Mouse (Mus musculus) hindbrain, embryonic 12.5 days (tissue): ENCODE measurements around the gene Scrn3. TPM values are rescaled to one million over a fixed set of nuclear protein-coding genes. Genes with fewer than 3 reads are reported as not detected.

Experiments used
- ATAC-seq: fragments of 200-750 bp; cut with Nextera tagmentation; 2 replicates; pipeline ENCODE4 v1.8.0; 2017; ENCODE audit warnings: moderate TSS enrichment; ENCODE audit not compliant: low FRiP score
- H3K27ac ChIP-seq: fragments of 300-500 bp; sonication (generic); 2 replicates; pipeline ENCODE4 v1.5.1; 2016; ENCODE audit warnings: mild to moderate bottlenecking
- H3K27me3 ChIP-seq: fragments of 300-500 bp; sonication (generic); 2 replicates; pipeline ENCODE4 v1.6.1; 2016; ENCODE audit warnings: mild to moderate bottlenecking
- H3K36me3 ChIP-seq: fragments of 300-500 bp; sonication (generic); 2 replicates; pipeline ENCODE4 v1.6.1; 2016; ENCODE audit warnings: mild to moderate bottlenecking
- H3K4me1 ChIP-seq: fragments of 300-500 bp; sonication (generic); 2 replicates; pipeline ENCODE4 v1.6.1; 2016
- H3K4me2 ChIP-seq: fragments of 300-500 bp; sonication (generic); replicated peaks from 2 replicates; pipeline ENCODE4 v1.6.1; 2016; ENCODE audit warnings: mild to moderate bottlenecking
- H3K4me3 ChIP-seq: fragments of 300-500 bp; sonication (generic); 2 replicates; pipeline ENCODE4 v1.5.1; 2016; ENCODE audit warnings: mild to moderate bottlenecking
- H3K9ac ChIP-seq: fragments of 300-500 bp; sonication (generic); 2 replicates; pipeline ENCODE4 v1.6.1; 2016; ENCODE audit warnings: mild to moderate bottlenecking, moderate library complexity
- H3K9me3 ChIP-seq: fragments of 300-500 bp; sonication (generic); replicated peaks from 2 replicates; pipeline ENCODE4 v1.6.1; 2016; ENCODE audit warnings: mild to moderate bottlenecking
- WGBS: fragments of 180-500 bp; shearing (Covaris S2); methylation state at CpG from one replicate; pipeline ENCODE4 v1.1.7; 2016; 5-methylcytosine and 5-hydroxymethylcytosine counted together
- polyA plus RNA-seq: library from polyadenylated mRNA; unstranded; fragments of >200 nt; fragmentation: Nextera tagmentation; extraction: Ambion mirVana; gene quantifications from 2 replicates; pipeline ENCODE4 v1.2.1, GENCODE M21; 2016

Gene Scrn3
- polyA plus RNA-seq, 1 experiment from 2014 or later, result 13.2 TPM

DNA sequence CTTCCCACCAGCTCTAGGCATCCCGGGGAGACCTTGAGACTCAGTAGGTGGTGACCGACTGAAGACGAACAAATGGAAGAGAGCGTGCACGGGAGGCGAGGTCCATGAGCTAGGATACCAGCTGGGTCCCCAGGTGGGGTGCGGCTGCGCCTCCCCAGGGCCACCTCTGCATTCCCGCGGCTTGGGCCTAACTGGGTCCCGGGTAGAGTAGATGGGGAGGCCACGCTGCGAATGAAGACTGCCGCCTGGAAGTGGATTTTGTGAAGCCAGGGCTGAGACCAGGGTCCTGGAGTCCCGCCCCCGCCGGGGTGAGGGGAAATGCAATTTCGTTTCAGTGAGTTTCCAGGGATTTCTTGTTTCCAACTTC lies 34.7 kb upstream of the Scrn3 start:
- ATAC-seq, result no peak

DNA sequence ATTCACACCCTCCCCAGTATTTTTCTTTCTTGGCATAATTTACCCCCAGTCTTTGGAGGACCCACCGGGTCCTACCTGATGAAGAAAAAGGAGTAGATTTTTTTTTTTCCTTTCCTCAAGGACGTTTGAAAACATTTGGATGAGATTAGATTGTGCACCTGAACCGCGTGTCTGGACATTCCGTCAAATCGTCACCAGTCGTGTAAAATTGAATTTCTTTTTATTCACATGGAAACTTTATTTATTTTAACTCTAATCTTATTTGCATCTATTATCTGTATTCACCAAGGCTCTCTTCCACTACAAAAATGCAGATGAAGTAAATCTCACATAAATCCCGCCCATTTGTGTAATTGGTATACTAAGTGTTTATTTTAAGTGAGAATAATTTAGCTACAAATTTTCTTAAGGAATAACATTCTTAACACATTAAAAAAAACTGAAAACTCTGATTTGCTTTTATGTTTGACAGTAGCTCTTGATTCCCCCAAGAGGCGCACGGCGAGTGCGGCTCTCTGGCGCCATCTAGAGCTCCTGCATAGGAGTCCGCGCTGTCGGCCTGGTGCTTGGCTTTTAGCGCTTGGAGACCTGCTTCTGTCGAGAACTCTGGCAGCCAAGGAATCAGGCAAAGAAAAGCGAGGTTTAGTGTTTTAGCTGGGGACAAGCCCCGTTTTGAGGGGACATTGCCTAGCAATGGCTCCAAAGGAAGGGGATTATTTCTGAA lies 34.1 kb upstream of the Scrn3 start:
- 0 out of 2 replicates have a peak, but pooled peaks have one; percentile 53 for ATAC-seq

More for the DNA sequence above, 34.7 kb upstream of the Scrn3 start:
- WGBS, result 0% methylated on average over 18 of the region's 18 CpGs
- Histone ChIP-seq H3K36me3 (no peaks in the 10 kb centered on the region), H3K27me3 (peaks cover 65% of the 10 kb centered on the region), H3K4me2 (peak overlapping the region; percentile 46), H3K4me3 (peak overlapping the region; percentile 29), H3K9me3 (no peaks in the 10 kb centered on the region), H3K9ac (peak overlapping the region; percentile 48), H3K27ac (peak overlapping the region; percentile 14), H3K4me1 (peaks cover 48% of the 10 kb centered on the region)

DNA sequence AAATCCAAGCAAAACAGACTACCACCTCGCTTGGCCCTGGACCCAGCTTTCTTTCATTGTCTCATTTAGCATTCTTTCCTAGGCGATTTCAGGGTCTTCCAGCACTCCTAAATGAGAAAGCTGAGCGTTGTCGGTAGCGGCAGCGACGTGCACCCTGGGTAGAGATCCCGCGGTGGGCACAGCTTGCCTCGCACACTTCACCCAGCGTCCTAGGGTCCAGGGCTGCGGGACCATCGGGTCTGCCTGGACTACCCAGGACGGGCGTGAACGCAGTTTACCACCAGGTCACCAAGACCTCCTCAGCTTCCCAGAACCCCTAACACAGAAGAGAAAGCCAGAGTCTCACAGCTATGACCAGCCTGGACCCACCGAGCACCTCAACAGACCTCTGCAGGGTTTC lies 33.5 kb upstream of the Scrn3 start:
- Histone ChIP-seq H3K4me3 (peak overlapping the region; percentile 23), H3K36me3 (no peaks in the 10 kb centered on the region), H3K4me1 (peaks cover 36% of the 10 kb centered on the region), H3K27me3 (peaks cover 53% of the 10 kb centered on the region), H3K4me2 (peak overlapping the region; percentile 49), H3K9me3 (no peaks in the 10 kb centered on the region), H3K27ac (peak overlapping the region; percentile 18; the same call in 1 of the 2 replicates), H3K9ac (0 out of 2 replicates have a peak overlapping the region, but pooled peaks have one; percentile 0)
- WGBS, result 0% methylated on average over 17 of the region's 17 CpGs
- peak; percentile 46 for ATAC-seq

More for the DNA sequence above, 34.1 kb upstream of the Scrn3 start:
- H3K9me3 ChIP-seq, result no peaks in the 10 kb centered on the region
- 0 out of 2 replicates have a peak overlapping the region, but pooled peaks have one; percentile 0 for H3K9ac ChIP-seq
- peak overlapping the region; percentile 49 for H3K4me2 ChIP-seq
- H3K4me1 ChIP-seq, result peaks cover 42% of the 10 kb centered on the region
- H3K27me3 ChIP-seq, result peaks cover 59% of the 10 kb centered on the region
- WGBS, result 2% methylated on average over 20 of the region's 20 CpGs
- H3K27ac ChIP-seq, result 0 out of 2 replicates have a peak overlapping the region, but pooled peaks have one; percentile 18
- peak overlapping the region; percentile 29; the same call in 1 of the 2 replicates for H3K4me3 ChIP-seq
- no peaks in the 10 kb centered on the region for H3K36me3 ChIP-seq

DNA sequence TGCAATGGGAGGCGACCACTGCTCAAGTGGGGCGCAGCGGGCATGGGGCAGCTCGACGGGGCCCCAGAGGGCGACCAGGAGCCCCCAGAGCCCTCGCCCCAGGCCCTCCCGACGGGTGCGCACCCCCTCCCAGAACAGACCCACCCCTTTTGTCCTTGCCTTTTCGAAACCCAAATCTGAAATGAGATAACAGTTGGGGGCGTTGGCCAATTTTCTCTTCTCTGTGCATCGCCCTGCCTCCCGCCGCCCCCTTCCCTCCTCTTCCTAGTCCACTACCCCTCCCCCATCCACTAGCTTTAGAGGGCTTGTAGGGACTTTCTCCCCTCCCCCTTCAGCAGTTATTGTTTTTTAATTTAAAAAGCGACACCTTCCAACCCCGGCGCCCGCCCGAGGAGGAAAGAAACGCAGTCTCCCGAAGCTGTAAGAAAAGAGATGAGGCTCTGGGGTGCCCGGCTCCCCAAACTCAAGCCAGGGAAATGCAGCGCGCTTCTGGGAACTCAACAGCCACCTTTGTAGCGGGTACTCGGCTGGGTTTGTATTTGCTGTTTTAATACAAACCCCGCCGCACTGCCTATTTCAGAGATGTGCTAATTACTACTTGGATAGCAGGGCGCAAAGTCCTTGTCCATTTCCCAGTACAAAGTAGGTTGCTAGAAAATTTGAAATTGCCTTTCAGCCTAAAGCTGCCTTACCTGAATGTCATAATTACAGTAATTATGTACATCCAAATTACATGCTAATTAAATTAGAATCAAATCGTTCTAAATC lies 32.9 kb upstream of the Scrn3 start:
- under 1% methylated on average over 26 of the region's 31 CpGs for WGBS
- Histone ChIP-seq H3K9ac (0 out of 2 replicates have a peak overlapping the region, but pooled peaks have one; percentile 0), H3K27ac (peak overlapping the region; percentile 18; the same call in 1 of the 2 replicates), H3K4me3 (peak overlapping the region; percentile 23), H3K9me3 (no peaks in the 10 kb centered on the region), H3K4me1 (peaks cover 30% of the 10 kb centered on the region), H3K36me3 (no peaks in the 10 kb centered on the region), H3K27me3 (peaks cover 47% of the 10 kb centered on the region), H3K4me2 (peak overlapping the region; percentile 49)
- no peak for ATAC-seq

DNA sequence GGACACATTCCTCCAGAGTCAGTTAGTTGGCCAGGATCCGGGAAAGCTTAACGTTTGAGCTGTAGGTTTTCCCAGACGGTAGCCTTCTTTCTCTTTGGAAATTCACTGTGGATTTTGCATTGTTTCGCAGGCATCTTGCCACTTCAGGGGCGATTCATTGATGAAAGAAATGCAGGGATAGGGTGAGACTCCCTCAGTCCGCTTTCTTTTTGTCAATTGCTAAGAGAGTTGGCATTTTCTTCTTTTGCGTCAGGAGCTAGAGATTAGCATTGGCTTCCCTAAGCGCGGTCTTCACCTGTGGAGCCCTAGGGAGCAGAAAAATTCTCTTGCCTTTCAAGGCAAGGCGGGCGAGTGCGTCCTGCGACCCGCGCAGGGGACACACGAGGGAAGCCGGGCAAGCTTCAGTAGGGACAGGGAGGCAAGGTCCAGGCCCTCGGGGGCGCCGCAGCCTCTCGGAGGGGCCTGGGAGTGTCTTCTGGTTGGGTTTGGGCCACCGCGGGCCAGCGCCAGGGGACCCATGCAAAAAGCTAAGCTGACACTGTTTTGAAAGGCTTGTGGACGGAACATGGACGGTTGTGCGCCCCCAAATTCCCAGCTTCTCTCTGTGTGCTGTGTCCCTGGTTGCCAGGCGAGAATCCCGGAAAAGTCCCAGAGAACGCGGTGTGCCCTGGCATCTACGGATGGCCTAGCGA lies 31.9 kb upstream of the Scrn3 start:
- peak overlapping the region; percentile 14 for H3K4me3 ChIP-seq
- H3K9me3 ChIP-seq, result no peaks in the 10 kb centered on the region
- H3K4me2 ChIP-seq, result peak overlapping the region; percentile 41
- peaks cover 30% of the 10 kb centered on the region for H3K4me1 ChIP-seq
- ATAC-seq, result no peak
- H3K36me3 ChIP-seq, result no peaks in the 10 kb centered on the region
- 2% methylated on average over 33 of the region's 33 CpGs for WGBS
- H3K27ac ChIP-seq, result no peak overlapping the region
- H3K9ac ChIP-seq, result 0 out of 2 replicates have a peak overlapping the region, but pooled peaks have one; percentile 29
- peaks cover 43% of the 10 kb centered on the region for H3K27me3 ChIP-seq

DNA sequence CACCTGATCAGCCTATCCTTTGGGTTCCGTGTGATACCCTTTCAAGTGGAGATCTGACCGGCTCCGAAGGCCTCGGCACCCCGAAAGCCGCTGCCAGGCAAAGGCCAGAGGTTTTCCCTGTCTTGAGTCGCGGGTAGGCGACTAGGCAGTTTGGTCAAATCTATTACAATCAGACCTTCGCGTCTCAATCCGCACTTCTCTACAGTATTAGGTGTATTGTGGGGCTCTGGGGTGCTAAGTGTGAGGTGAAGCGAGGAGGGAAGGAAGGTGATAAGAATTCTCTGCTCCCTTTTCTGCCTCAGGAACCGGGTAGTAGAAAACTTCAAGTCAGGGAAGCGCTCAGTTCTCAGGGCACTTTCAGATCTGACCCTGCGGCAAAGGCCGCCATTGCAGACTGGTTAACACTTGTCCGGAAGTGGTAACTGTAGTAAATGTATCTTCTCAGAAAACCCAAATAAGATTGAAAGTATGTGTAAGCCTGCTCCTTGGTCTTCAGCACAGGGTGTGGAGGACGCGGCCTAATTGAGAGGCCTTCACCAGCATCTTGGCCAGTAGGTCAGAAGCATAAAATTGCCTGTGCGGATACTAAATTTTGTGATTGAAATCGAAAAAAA lies 31.2 kb upstream of the Scrn3 start:
- ATAC-seq, result no peak
- 10% methylated on average over 22 of the region's 22 CpGs for WGBS
- Histone ChIP-seq H3K27ac (no peak overlapping the region), H3K4me1 (peaks cover 30% of the 10 kb centered on the region), H3K9me3 (no peaks in the 10 kb centered on the region), H3K9ac (0 out of 2 replicates have a peak overlapping the region, but pooled peaks have one; percentile 29), H3K4me3 (peak overlapping the region; percentile 14), H3K36me3 (no peaks in the 10 kb centered on the region), H3K27me3 (peaks cover 43% of the 10 kb centered on the region), H3K4me2 (peak overlapping the region; percentile 41)

DNA sequence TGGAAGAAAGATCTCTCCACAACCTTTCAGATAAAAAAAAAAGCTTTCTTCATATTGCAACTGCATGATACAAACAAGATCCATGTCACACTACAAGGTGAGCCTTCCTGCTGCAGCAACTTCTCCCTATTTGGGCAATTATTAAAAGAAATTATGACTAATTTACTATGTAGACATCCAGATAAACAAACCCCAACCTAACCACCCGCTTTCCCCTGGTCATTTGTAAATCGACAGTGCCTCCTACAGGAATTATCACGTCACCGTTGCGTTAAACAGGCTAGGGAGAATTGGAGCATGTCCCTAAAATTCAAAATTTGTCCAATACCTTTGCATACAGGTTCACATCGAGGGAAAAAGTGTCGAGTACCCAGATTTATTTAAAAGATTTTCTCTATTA lies 30.7 kb upstream of the Scrn3 start:
- Histone ChIP-seq H3K27ac (no peak overlapping the region), H3K4me2 (no peak overlapping the region), H3K4me3 (no peak overlapping the region), H3K9me3 (no peaks in the 10 kb centered on the region), H3K9ac (no peak overlapping the region), H3K4me1 (peaks cover 30% of the 10 kb centered on the region), H3K36me3 (no peaks in the 10 kb centered on the region), H3K27me3 (peaks cover 40% of the 10 kb centered on the region)
- 7% methylated on average over 7 of the region's 7 CpGs for WGBS
- ATAC-seq, result no peak

DNA sequence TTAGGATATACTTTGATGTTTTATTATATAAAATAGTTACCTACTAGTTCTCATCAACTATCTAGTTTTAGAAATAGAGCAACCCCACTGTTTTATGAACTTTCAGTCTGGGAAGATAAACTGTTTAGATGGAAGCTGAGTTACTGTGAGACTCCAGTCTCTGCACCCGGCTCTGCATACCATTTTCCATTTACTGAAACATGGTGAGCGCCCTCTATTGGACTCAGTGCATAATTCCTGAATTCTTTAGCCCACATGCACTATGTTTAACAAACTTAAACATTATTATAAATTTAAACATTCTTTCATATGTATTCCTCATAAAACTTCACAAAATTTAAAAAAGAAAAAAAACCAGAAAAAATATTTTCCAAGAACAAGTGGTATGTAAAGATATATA lies 26.8 kb upstream of the Scrn3 start:
- Histone ChIP-seq H3K9ac (no peak overlapping the region), H3K27me3 (peaks cover 15% of the 10 kb centered on the region), H3K27ac (no peak overlapping the region), H3K9me3 (no peaks in the 10 kb centered on the region), H3K4me2 (no peak overlapping the region), H3K4me3 (no peak overlapping the region), H3K36me3 (peaks cover 15% of the 10 kb centered on the region; the same call in 1 of the 2 replicates), H3K4me1 (peaks cover 7% of the 10 kb centered on the region)
- WGBS, result 7% methylated on average over 2 of the region's 2 CpGs
- no peak for ATAC-seq

DNA sequence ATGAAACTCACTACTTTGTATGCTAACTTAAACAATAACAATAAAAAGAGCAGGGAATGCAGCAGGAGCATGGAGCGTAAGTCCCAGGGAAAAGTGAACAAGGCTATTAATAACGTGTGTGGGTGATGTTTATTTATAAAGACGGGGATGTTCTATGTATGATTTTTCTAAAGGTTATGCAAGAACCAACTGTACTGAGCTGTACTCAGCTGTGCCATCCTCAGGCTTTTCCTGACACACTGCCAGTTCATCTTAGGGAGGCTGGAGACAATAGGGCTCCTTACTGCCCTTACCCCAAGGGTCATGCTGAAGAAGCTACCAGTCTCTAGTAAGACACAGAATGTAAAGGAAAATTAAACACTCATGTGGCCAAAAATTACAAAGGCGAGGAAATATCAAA lies 21.3 kb upstream of the Scrn3 start:
- WGBS, result 92% methylated on average over 4 of the region's 4 CpGs
- H3K4me3 ChIP-seq, result no peak overlapping the region
- no peaks in the 10 kb centered on the region for H3K4me1 ChIP-seq
- no peak overlapping the region for H3K4me2 ChIP-seq
- H3K27ac ChIP-seq, result no peak overlapping the region
- no peaks in the 10 kb centered on the region for H3K9me3 ChIP-seq
- H3K27me3 ChIP-seq, result no peaks in the 10 kb centered on the region
- ATAC-seq, result no peak
- no peak overlapping the region for H3K9ac ChIP-seq
- peaks cover 32% of the 10 kb centered on the region for H3K36me3 ChIP-seq

DNA sequence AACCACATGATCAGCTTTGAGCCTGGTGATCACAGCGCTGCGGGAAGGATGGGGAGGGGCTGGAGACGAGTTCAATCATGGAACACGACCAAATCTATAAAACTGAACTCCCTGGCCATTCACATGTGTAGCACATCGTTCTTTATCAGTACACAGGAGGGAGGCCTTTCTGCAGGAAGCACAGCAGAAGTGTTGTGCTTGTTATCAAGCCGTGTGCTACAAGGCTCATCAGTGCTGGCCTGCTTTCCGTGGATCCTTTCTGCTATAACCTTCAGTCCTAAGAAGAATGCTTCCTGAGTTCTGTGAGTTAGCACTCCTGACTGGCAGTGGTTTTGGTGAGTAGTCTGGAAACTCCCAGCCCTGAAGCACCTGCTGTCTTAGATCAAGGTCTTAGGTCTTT lies 17.4 kb upstream of the Scrn3 start:
- Histone ChIP-seq H3K9ac (no peak overlapping the region), H3K4me2 (no peak overlapping the region), H3K4me1 (no peaks in the 10 kb centered on the region), H3K4me3 (no peak overlapping the region), H3K36me3 (peaks cover 23% of the 10 kb centered on the region), H3K27ac (no peak overlapping the region), H3K27me3 (no peaks in the 10 kb centered on the region), H3K9me3 (no peaks in the 10 kb centered on the region)
- whole genome bisulfite sequencing, result 84% methylated on average over 7 of the region's 7 CpGs
- ATAC-seq, result no peak

DNA sequence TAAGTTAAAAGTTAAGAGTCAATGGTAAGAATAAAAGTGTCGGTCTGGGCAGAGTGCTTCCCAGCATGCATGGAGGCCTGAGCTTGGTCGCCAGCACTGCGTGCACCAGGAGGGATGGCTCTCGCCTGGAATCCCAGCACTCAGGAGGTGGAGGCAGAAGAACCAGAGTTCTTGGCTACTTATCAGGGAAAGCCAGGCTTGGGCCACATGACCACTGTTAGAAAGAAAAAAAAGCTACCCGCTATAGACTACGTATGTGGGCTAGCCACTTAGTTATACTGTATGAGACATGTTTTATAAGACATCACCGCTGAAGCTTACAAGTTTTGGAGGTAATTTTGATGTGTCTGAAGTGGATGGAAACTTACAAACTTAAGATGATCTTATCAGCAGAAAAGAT lies 14.2 kb upstream of the Scrn3 start:
- 88% methylated on average over 7 of the region's 7 CpGs for WGBS
- ATAC-seq, result no peak
- Histone ChIP-seq H3K36me3 (peaks cover 22% of the 10 kb centered on the region; the same call in 1 of the 2 replicates), H3K4me2 (no peak overlapping the region), H3K9me3 (no peaks in the 10 kb centered on the region), H3K27me3 (no peaks in the 10 kb centered on the region), H3K9ac (no peak overlapping the region), H3K4me3 (no peak overlapping the region), H3K27ac (no peak overlapping the region), H3K4me1 (no peaks in the 10 kb centered on the region)
